Mouse (Mus musculus): Measurements from ENCODE around the gene Timm13.

Gene Timm13

GRCm38 (mm10) chr10:80862305-80862704 lies 38.5 kb downstream of the Timm13 start:
- DNase-seq (ENCODE audit: low spot score): no peak

GRCm38 (mm10) chr10:80858350-80858935 lies 42.3 kb downstream of the Timm13 start:
- DNase-seq (ENCODE audit: low spot score): no peak

- no peak for DNase-seq (ENCODE audit: low spot score)
These were observed 42.9 kb downstream of the Timm13 start for GRCm38 (mm10) chr10:80857848-80858247.

GRCm38 (mm10) chr10:80857386-80857785 lies 43.4 kb downstream of the Timm13 start:
- no peak for DNase-seq (ENCODE audit: low spot score)

GRCm38 (mm10) chr10:80856908-80857307 lies 43.9 kb downstream of the Timm13 start:
- no peak for DNase-seq (ENCODE audit: low spot score)

- DNase-seq (ENCODE audit: low spot score): no peak
These were observed 44.5 kb downstream of the Timm13 start for GRCm38 (mm10) chr10:80856267-80856666.

- DNase-seq (ENCODE audit: low spot score): no peak
These were observed 45.1 kb downstream of the Timm13 start for GRCm38 (mm10) chr10:80855749-80856073.

GRCm38 (mm10) chr10:80854913-80855748 lies 45.6 kb downstream of the Timm13 start, which contains the start of the genes Lsm7 and Sppl2b:
Gene Lsm7, minus strand, starts transcription at chr10:80855209.
Gene Sppl2b, plus strand, starts transcription at chr10:80855275.
- DNase-seq (ENCODE audit: low spot score): peak; percentile 99

All from testis, postnatal 10 days (tissue).